Mouse (Mus musculus): ENCODE results near the gene Rab20. TPM values are rescaled to one million over a fixed set of nuclear protein-coding genes. Genes with fewer than 3 reads are reported as not detected.
"Not testable (repeated sequence)": the region's sequence is repeated elsewhere in the genome, so short reads cannot be mapped to it uniquely, and the experiment has no call there.

Gene Rab20
- total RNA-seq, 2 experiments from 2014 or later = 0.51 to 0.90 TPM

- DNase-seq = no peak
Measured at GRCm38 (mm10) chr8:11479591-11479990, 1.1 kb upstream of the Rab20 start.

- DNase-seq = no peak
Measured at GRCm38 (mm10) chr8:11478807-11479527, 457 bp upstream of the Rab20 start.

- no peak for DNase-seq
Measured at GRCm38 (mm10) chr8:11477178-11477553, 1.3 kb downstream of the Rab20 start.

GRCm38 (mm10) chr8:11476338-11477177, 2.0 kb downstream of the Rab20 start:
- peak; percentile 32 for DNase-seq

- DNase-seq = no peak
Measured at GRCm38 (mm10) chr8:11475876-11476275, 2.6 kb downstream of the Rab20 start.

- no peak for DNase-seq
Measured at GRCm38 (mm10) chr8:11475397-11475796, 3.1 kb downstream of the Rab20 start.

GRCm38 (mm10) chr8:11473072-11473471, 5.4 kb downstream of the Rab20 start:
- DNase-seq = no peak

- DNase-seq = no peak
Measured at GRCm38 (mm10) chr8:11471309-11471708, 7.2 kb downstream of the Rab20 start.

GRCm38 (mm10) chr8:11470694-11471093, 7.8 kb downstream of the Rab20 start:
- DNase-seq = no peak

GRCm38 (mm10) chr8:11469095-11469494, 9.4 kb downstream of the Rab20 start:
- no peak for DNase-seq

- not testable (repeated sequence) for DNase-seq
Measured at GRCm38 (mm10) chr8:11466528-11466927, 12.0 kb downstream of the Rab20 start.

GRCm38 (mm10) chr8:11465619-11466018, 12.9 kb downstream of the Rab20 start:
- DNase-seq = no peak

GRCm38 (mm10) chr8:11464707-11464964, 13.9 kb downstream of the Rab20 start:
- DNase-seq = no peak

GRCm38 (mm10) chr8:11463889-11464706, 14.4 kb downstream of the Rab20 start:
- no peak for DNase-seq

- no peak for DNase-seq
Measured at GRCm38 (mm10) chr8:11463541-11463888, 15.0 kb downstream of the Rab20 start.

GRCm38 (mm10) chr8:11462641-11463040, 15.9 kb downstream of the Rab20 start:
- DNase-seq = no peak

- no peak for DNase-seq
Measured at GRCm38 (mm10) chr8:11461847-11462246, 16.7 kb downstream of the Rab20 start.

GRCm38 (mm10) chr8:11460934-11461333, 17.6 kb downstream of the Rab20 start:
- DNase-seq = no peak

- DNase-seq = no peak
Measured at GRCm38 (mm10) chr8:11459016-11459415, 19.5 kb downstream of the Rab20 start.

GRCm38 (mm10) chr8:11457981-11458836, 20.3 kb downstream of the Rab20 start:
- no peak for DNase-seq

- DNase-seq = no peak
Measured at GRCm38 (mm10) chr8:11457278-11457677, 21.2 kb downstream of the Rab20 start.

- no peak for DNase-seq
Measured at GRCm38 (mm10) chr8:11454228-11454627, 24.3 kb downstream of the Rab20 start.
